Mouse (Mus musculus): Measurements from ENCODE around the gene Olfr557. TPM values are rescaled to one million over a fixed set of nuclear protein-coding genes. Genes with fewer than 3 reads are reported as not detected.
A peak's percentile ranks its signal among the peaks of the same experiment; 100 is the strongest.

Olfr557 gene
- not detected in 2 replicates for polyA plus RNA-seq (2012; rRNA removed)

DNA sequence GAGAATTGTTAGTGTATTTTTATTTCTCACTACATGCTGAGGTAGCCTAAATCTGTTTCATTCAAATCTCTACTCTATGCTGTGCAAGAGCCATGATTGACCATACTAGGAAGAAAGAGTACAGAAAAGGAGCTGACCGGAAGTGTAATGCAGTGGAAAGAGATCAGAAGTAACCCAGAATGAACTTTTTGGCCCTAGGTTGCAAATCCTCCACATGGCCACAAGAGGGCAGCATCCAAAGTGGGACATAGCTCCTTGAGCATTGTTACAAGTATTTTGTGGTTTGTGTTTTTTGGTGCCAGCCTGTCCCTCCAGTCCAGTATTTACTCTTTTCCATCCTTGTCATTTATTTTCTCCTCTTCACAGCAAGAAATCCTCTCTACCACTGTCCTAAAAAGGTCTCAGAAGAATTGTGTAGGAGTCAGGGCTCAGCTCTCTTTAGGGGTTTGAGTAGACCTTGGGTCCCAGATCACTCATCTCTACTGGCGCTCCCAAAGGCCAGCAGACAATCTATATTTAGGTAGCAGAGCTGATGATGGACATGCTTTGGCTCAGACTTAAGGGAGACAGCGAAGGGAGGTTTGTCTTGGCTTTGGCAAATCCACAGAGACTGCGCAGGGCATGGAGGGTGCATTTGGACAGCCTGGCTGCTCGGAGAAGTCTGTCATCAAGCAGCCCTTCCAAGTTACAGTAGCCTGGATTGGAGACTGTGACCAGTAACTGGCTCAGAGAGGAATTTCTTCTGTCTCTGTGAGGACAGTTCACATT is at the start of gene Olfr557:
Olfr557 (plus strand) TSS at position 553 of the 768 bp plus-strand sequence.
- Histone ChIP-seq H3K4me3 (ENCODE audit: insufficient read depth, low read depth, low read length) (no peak within 1 kb of the TSS), H3K4me1 (ENCODE audit: control insufficient read depth, insufficient read depth, low read length) (no peaks in the 10 kb centered on the region), H3K36me3 (ENCODE audit: control insufficient read depth, insufficient read depth, low read length) (no peaks in the 10 kb centered on the region), H3K27me3 (replicated peaks; ENCODE audit: control insufficient read depth, insufficient read depth, low read length) (no peaks in the 10 kb centered on the region), H3K27ac (ENCODE audit: insufficient read depth, low read depth, low read length) (no peak within 1 kb of the TSS)
- DNase-seq = peak; percentile 35
- TF ChIP-seq POLR2A (IDR thresholded peaks at IDR 0.05; ENCODE audit: low read depth, low read length) (no peak), CTCF (conservative IDR thresholded peaks at IDR 0.05; ENCODE audit: insufficient read depth, insufficient read length, low read depth, low read length) (peak; percentile 84)
- 67% methylated on average over 5 of the region's 5 CpGs for WGBS

DNA sequence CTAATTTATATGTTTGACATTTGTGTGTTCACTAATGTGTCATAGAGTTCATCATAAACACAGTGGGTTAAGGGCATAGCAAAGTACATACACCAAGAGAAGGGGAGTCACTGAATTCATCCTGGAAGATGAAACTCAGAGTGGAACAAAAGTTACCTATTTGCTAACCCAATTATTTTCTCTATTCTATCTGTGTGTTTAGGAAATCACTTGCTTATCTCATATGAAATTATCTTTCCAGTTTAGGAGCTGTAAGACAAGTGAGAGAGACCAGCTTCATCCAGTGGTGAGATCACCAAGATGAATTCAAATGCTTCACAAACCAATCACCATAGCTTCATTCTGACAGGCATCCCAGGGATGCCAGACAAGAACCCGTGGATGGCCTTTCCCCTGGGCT is 37.2 kb upstream of the Olfr557 start, which contains the start of gene Olfr555:
Olfr555 (plus strand) TSS at position 301 of the 400 bp plus-strand sequence.
- WGBS = 76% methylated on average over 1 of the region's 1 CpGs
- no peaks in the 10 kb centered on the region for H3K36me3 ChIP-seq (ENCODE audit: control insufficient read depth, insufficient read depth, low read length)
- H3K27me3 ChIP-seq (replicated peaks; ENCODE audit: control insufficient read depth, insufficient read depth, low read length) = no peaks in the 10 kb centered on the region
- no peak within 1 kb of the TSS for H3K27ac ChIP-seq (ENCODE audit: insufficient read depth, low read depth, low read length)
- TF ChIP-seq POLR2A (IDR thresholded peaks at IDR 0.05; ENCODE audit: low read depth, low read length) (no peak), CTCF (conservative IDR thresholded peaks at IDR 0.05; ENCODE audit: insufficient read depth, insufficient read length, low read depth, low read length) (no peak)
- no peak for DNase-seq
- no peak within 1 kb of the TSS for H3K4me3 ChIP-seq (ENCODE audit: insufficient read depth, low read depth, low read length)
- H3K4me1 ChIP-seq (ENCODE audit: control insufficient read depth, insufficient read depth, low read length) = no peaks in the 10 kb centered on the region

DNA sequence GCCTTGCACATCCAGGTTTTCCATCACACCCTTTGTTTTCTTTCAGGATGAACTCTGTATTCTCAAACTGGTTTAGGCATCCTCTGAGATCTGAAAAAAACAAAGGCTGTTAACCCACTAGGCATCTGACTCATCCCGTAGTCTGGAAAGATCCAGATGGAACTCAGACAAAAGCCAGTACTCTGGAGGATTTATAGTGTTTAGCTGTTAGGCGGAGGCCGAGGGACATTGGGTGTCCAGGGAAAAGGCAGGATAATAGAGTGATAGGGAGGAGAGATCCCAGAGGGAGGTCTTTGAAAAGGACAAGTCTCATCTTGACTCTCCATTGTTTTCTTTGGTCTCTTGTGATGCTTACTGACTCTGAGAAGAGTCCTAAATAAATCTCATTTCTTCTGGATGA is 31.1 kb upstream of the Olfr557 start, which contains the start of gene Olfr556:
Olfr556 (plus strand) TSS at position 301 of the 400 bp plus-strand sequence.
- no peaks in the 10 kb centered on the region for H3K27me3 ChIP-seq (replicated peaks; ENCODE audit: control insufficient read depth, insufficient read depth, low read length)
- H3K27ac ChIP-seq (ENCODE audit: insufficient read depth, low read depth, low read length) = no peak within 1 kb of the TSS
- H3K4me1 ChIP-seq (ENCODE audit: control insufficient read depth, insufficient read depth, low read length) = no peaks in the 10 kb centered on the region
- no peak within 1 kb of the TSS for H3K4me3 ChIP-seq (ENCODE audit: insufficient read depth, low read depth, low read length)
- TF ChIP-seq CTCF (conservative IDR thresholded peaks at IDR 0.05; ENCODE audit: insufficient read depth, insufficient read length, low read depth, low read length) (no peak), POLR2A (IDR thresholded peaks at IDR 0.05; ENCODE audit: low read depth, low read length) (no peak)
- no peaks in the 10 kb centered on the region for H3K36me3 ChIP-seq (ENCODE audit: control insufficient read depth, insufficient read depth, low read length)
- 37% methylated on average over 3 of the region's 3 CpGs for WGBS
- no peak for DNase-seq

DNA sequence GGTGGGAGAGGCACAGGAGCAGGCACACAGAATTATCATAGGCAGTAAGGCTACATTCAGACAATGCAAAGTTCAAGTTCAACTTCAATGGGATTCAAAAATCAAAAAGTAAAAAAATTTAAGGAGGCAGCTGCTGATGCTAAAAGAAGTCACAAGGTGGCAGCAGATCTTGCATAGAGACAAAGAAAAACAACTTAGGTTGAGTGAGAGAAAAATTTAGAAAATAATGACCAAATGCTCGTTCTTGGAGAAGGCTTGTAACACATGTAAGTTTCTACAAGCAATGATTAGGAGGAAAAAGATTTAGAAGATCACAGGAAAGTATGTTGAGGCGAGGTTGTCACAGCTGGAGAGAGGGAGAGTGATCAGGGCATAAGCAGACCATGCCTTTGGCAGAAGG is 30.3 kb upstream of the Olfr557 start:
- no peak overlapping the region for H3K27ac ChIP-seq (ENCODE audit: insufficient read depth, low read depth, low read length)
- WGBS = 31% methylated on average over 2 of the region's 2 CpGs
- TF ChIP-seq CTCF (conservative IDR thresholded peaks at IDR 0.05; ENCODE audit: insufficient read depth, insufficient read length, low read depth, low read length) = no peak
- H3K4me3 ChIP-seq (ENCODE audit: insufficient read depth, low read depth, low read length) = no peak overlapping the region
- no peak for DNase-seq
- H3K27me3 ChIP-seq (replicated peaks; ENCODE audit: control insufficient read depth, insufficient read depth, low read length) = no peaks in the 10 kb centered on the region
- no peaks in the 10 kb centered on the region for H3K36me3 ChIP-seq (ENCODE audit: control insufficient read depth, insufficient read depth, low read length)
- no peaks in the 10 kb centered on the region for H3K4me1 ChIP-seq (ENCODE audit: control insufficient read depth, insufficient read depth, low read length)

DNA sequence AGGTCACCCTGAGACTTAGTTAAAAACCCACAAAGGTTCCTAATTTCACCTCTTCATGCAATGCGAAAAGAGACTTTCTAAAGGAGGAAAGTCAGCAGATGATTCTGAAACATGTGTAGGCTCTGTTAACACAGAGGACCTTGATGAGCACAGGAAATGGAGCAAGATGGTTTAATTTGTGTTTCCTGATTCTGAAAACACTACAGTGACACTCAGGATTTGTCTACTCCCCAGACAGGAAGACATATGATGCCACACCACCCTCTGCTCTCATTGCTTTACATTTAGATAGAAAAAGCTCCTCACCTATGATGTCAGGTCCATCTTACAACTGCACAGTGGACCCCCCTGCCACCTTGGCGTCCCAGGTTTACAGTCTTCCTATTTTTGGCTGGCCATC is 19.5 kb upstream of the Olfr557 start:
- no peak for TF ChIP-seq POLR2A (IDR thresholded peaks at IDR 0.05; ENCODE audit: low read depth, low read length)
- no peak for TF ChIP-seq CTCF (conservative IDR thresholded peaks at IDR 0.05; ENCODE audit: insufficient read depth, insufficient read length, low read depth, low read length)
- H3K27me3 ChIP-seq (replicated peaks; ENCODE audit: control insufficient read depth, insufficient read depth, low read length) = no peaks in the 10 kb centered on the region
- no peaks in the 10 kb centered on the region for H3K4me1 ChIP-seq (ENCODE audit: control insufficient read depth, insufficient read depth, low read length)
- DNase-seq = no peak
- no peak overlapping the region for H3K4me3 ChIP-seq (ENCODE audit: insufficient read depth, low read depth, low read length)
- no peak overlapping the region for H3K27ac ChIP-seq (ENCODE audit: insufficient read depth, low read depth, low read length)
- 75% methylated on average over 2 of the region's 2 CpGs for WGBS
- H3K36me3 ChIP-seq (ENCODE audit: control insufficient read depth, insufficient read depth, low read length) = no peaks in the 10 kb centered on the region

DNA sequence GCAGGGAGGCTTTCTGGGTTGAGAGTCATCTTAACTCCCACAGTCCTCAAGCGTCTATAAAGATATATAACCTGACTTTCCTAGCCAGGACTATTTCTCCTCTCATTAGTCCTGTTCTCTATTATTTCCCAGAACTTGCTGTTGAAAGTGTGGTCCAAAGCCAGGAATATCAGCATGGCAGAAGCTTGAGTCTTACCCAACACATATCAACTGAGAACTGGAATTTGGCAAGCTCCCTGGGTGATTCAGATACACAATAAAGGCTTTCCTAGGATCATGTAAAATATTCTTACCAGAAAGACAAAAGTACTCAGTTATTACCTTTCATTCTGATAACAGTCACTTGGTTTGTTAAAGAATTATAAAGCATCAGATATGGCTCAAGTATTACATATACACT is 13.8 kb upstream of the Olfr557 start:
- no peaks in the 10 kb centered on the region for H3K36me3 ChIP-seq (ENCODE audit: control insufficient read depth, insufficient read depth, low read length)
- H3K27ac ChIP-seq (ENCODE audit: insufficient read depth, low read depth, low read length) = no peak overlapping the region
- no peak for DNase-seq
- H3K4me3 ChIP-seq (ENCODE audit: insufficient read depth, low read depth, low read length) = no peak overlapping the region
- TF ChIP-seq CTCF (conservative IDR thresholded peaks at IDR 0.05; ENCODE audit: insufficient read depth, insufficient read length, low read depth, low read length) = no peak
- TF ChIP-seq POLR2A (IDR thresholded peaks at IDR 0.05; ENCODE audit: low read depth, low read length) = no peak
- WGBS = 73% methylated on average over 1 of the region's 1 CpGs
- H3K27me3 ChIP-seq (replicated peaks; ENCODE audit: control insufficient read depth, insufficient read depth, low read length) = no peaks in the 10 kb centered on the region
- H3K4me1 ChIP-seq (ENCODE audit: control insufficient read depth, insufficient read depth, low read length) = no peaks in the 10 kb centered on the region

DNA sequence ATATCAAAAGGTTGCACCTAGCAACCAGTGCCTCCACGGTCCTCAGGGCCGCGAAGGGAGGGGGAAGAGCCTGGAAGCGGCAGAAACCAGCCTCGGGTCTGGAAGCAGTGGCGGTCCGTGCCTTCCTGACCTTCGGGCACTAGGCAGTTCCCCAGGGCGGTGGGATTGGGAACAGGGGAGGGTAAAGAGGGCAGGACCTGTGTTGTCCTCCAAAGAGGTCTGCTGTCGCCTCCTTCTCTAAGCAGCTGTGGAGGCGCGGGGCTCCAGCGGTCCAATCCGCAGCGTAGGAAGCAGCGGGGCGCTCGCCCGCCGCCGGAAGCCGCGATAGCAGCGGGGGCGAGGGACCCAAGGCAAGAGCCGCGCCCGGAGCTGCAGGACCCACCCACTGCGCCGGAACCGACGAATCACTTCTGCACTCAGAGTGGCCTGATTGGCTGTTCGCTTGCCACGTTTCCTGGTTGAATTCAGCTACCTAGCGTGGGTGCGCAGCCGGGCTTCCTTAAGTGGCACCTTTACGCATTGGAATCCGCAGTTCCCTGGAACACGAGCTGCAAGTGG is 8.7 kb upstream of the Olfr557 start, which contains the start of gene Trim68:
Trim68 (minus strand) TSS at position 384 of the 558 bp plus-strand sequence.
- TF ChIP-seq CTCF (conservative IDR thresholded peaks at IDR 0.05; ENCODE audit: insufficient read depth, insufficient read length, low read depth, low read length) (no peak), POLR2A (IDR thresholded peaks at IDR 0.05; ENCODE audit: low read depth, low read length) (no peak)
- Histone ChIP-seq H3K4me3 (ENCODE audit: insufficient read depth, low read depth, low read length) (peak within 1 kb of the TSS; percentile 94), H3K27ac (ENCODE audit: insufficient read depth, low read depth, low read length) (peak within 1 kb of the TSS; percentile 74), H3K4me1 (ENCODE audit: control insufficient read depth, insufficient read depth, low read length) (no peaks in the 10 kb centered on the region), H3K36me3 (ENCODE audit: control insufficient read depth, insufficient read depth, low read length) (no peaks in the 10 kb centered on the region), H3K27me3 (replicated peaks; ENCODE audit: control insufficient read depth, insufficient read depth, low read length) (no peaks in the 10 kb centered on the region)
- peak; percentile 94 for DNase-seq
- WGBS = under 1% methylated on average over 40 of the region's 40 CpGs

Data from kidney, adult 2 months (tissue).